Mouse (Mus musculus) liver, embryonic 14.5 days (tissue): Measurements from ENCODE around the gene Rhox2g.
"Not testable (repeated sequence)": the region's sequence is repeated elsewhere in the genome, so short reads cannot be mapped to it uniquely, and the experiment has no call there.

Experiments used
- CTCF ChIP-seq: IDR thresholded peaks from 2 replicates; pipeline ENCODE4 v1.5.1; 2016; ENCODE audit warnings: antibody characterized with exemption, low read depth, control low read depth
- EP300 ChIP-seq: IDR thresholded peaks from 2 replicates; pipeline ENCODE4 v1.6.1; 2016; ENCODE audit warnings: antibody characterized with exemption, low read depth

DNA sequence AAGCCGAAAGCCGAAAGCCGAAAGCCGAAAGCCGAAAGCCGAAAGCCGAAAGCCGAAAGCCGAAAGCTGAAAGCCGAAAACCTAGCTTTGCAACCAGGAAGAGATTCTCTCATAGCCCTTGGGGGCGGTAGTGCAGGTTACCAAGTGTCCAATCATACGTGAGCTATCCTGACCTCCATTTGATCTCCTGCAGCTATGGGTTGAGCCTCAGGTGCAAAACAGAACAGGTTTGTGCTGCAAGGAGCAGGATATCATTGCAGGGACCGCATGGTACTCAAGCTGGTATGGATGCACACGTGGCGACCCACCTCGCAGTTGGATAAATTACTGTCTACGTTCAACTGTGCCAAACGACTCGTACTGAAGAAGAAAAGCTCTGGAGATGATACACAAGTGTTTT is 35.7 kb downstream of the Rhox2g start, which contains the start of gene Rhox4f:
- TF ChIP-seq CTCF, EP300: not testable (repeated sequence)
